Mouse (Mus musculus) spleen, postnatal 14 days (tissue): ENCODE data around the gene Grin2d.
A peak's percentile ranks its signal among the peaks of the same experiment; 100 is the strongest.
"Not testable (repeated sequence)": the region's sequence is repeated elsewhere in the genome, so short reads cannot be mapped to it uniquely, and the experiment has no call there.

Experiments
- DNase-seq, 2 experiments: peaks; one replicate each; pipeline ENCODE4 v3.0.0; 2021 to 2022; ENCODE audit warnings: low spot score in 2 of 2

The Grin2d gene

GRCm38 (mm10) chr7:45878278-45878677 lies at the start of gene Grin2d:
Grin2d (minus strand) TSS chr7:45878378.
- DNase-seq: not testable (repeated sequence)

- DNase-seq: no peak
Measured at GRCm38 (mm10) chr7:45924429-45924816, 46.2 kb upstream of the Grin2d start.

GRCm38 (mm10) chr7:45923762-45924428 lies 45.7 kb upstream of the Grin2d start, which contains the start of gene Ccdc114:
Ccdc114 (plus strand) TSS chr7:45924072.
- DNase-seq: peak in 1 of 2 experiments; percentile 53

- peak; percentile 80 to 86 for DNase-seq
Measured at GRCm38 (mm10) chr7:45922928-45923761, 45.0 kb upstream of the Grin2d start.

- no peak for DNase-seq
Measured at GRCm38 (mm10) chr7:45921950-45922600, 43.9 kb upstream of the Grin2d start.

- DNase-seq: peak in 1 of 2 experiments; percentile 49
Measured at GRCm38 (mm10) chr7:45921242-45921621, 43.1 kb upstream of the Grin2d start, which contains the start of gene Emp3. Emp3 (minus strand) TSS chr7:45921404.

- no peak for DNase-seq
Measured at GRCm38 (mm10) chr7:45920583-45921241, 42.5 kb upstream of the Grin2d start.

GRCm38 (mm10) chr7:45919761-45920160 lies 41.6 kb upstream of the Grin2d start:
- no peak for DNase-seq

- DNase-seq: peak in 1 of 2 experiments; percentile 47
Measured at GRCm38 (mm10) chr7:45919083-45919671, 41.0 kb upstream of the Grin2d start.

GRCm38 (mm10) chr7:45917926-45918325 lies 39.7 kb upstream of the Grin2d start:
- no peak for DNase-seq

- DNase-seq: no peak
Measured at GRCm38 (mm10) chr7:45917004-45917704, 39.0 kb upstream of the Grin2d start.

GRCm38 (mm10) chr7:45916056-45917003 lies 38.2 kb upstream of the Grin2d start:
- DNase-seq: peak; percentile 58 to 71

- no peak for DNase-seq
Measured at GRCm38 (mm10) chr7:45915011-45915410, 36.8 kb upstream of the Grin2d start.

- DNase-seq: no peak
Measured at GRCm38 (mm10) chr7:45914067-45914466, 35.9 kb upstream of the Grin2d start.

- no peak for DNase-seq
Measured at GRCm38 (mm10) chr7:45909145-45909544, 31.0 kb upstream of the Grin2d start.

GRCm38 (mm10) chr7:45908384-45908783 lies 30.2 kb upstream of the Grin2d start:
- DNase-seq: no peak

GRCm38 (mm10) chr7:45906622-45907021 lies 28.4 kb upstream of the Grin2d start:
- no peak for DNase-seq

GRCm38 (mm10) chr7:45902481-45903002 lies 24.4 kb upstream of the Grin2d start:
- no peak for DNase-seq

GRCm38 (mm10) chr7:45901562-45901961 lies 23.4 kb upstream of the Grin2d start:
- no peak for DNase-seq
